Mouse (Mus musculus) heart, adult 2 months (tissue): ENCODE measurements around the gene Aldh18a1. TPM values are rescaled to one million over a fixed set of nuclear protein-coding genes. Genes with fewer than 3 reads are reported as not detected.

Source experiments
- DNase-seq, 2 experiments: peaks; one replicate each; pipeline ENCODE4 v3.0.0; 2021
- H3K27ac ChIP-seq: fragments of 200-600 bp; 2 replicates; pipeline ENCODE4 v1.8.1; 2022
- H3K27me3 ChIP-seq: fragments of 200-500 bp; 2 replicates; pipeline ENCODE4 v1.6.1; 2012; ENCODE audit warnings: mild to moderate bottlenecking, low read length, inconsistent platforms, mixed read lengths; ENCODE audit not compliant: control insufficient read depth, insufficient read depth
- H3K36me3 ChIP-seq: fragments of 200-500 bp; 2 replicates; pipeline ENCODE4 v1.6.1; 2012; ENCODE audit warnings: low read length, inconsistent platforms; ENCODE audit not compliant: control insufficient read depth, insufficient read depth
- H3K4me1 ChIP-seq: fragments of 200-500 bp; 2 replicates; pipeline ENCODE4 v1.6.1; 2011; ENCODE audit warnings: low read length; ENCODE audit not compliant: control insufficient read depth, insufficient read depth
- H3K4me3 ChIP-seq: fragments of 200-600 bp; 2 replicates; pipeline ENCODE4 v1.8.1; 2022
- H3K79me2 ChIP-seq: fragments of 200-500 bp; replicated peaks from 2 replicates; pipeline ENCODE4 v1.6.1; 2012; ENCODE audit warnings: mild to moderate bottlenecking, inconsistent platforms, low read length, moderate library complexity, mixed read lengths; ENCODE audit not compliant: control insufficient read depth, insufficient read depth
- H3K9ac ChIP-seq: fragments of 200-500 bp; 2 replicates; pipeline ENCODE4 v1.6.1; 2012; ENCODE audit warnings: low read depth, mild to moderate bottlenecking, control low read depth, inconsistent platforms, low read length, mixed read lengths
- CTCF ChIP-seq: fragments of 200-600 bp; IDR thresholded peaks from 2 replicates; pipeline ENCODE4 v1.8.1; 2022; ENCODE audit warnings: antibody characterized with exemption, mild to moderate bottlenecking, moderate library complexity
- EP300 ChIP-seq: fragments of 200-500 bp; IDR thresholded peaks from 2 replicates; pipeline ENCODE4 v1.6.1; 2011; ENCODE audit warnings: low read depth, low read length, control low read depth; ENCODE audit not compliant: insufficient read depth
- POLR2A ChIP-seq: fragments of 200-500 bp; IDR thresholded peaks from 2 replicates; pipeline ENCODE4 v1.6.1; 2011; ENCODE audit warnings: mild to moderate bottlenecking, low read depth, low read length, control low read depth; ENCODE audit not compliant: insufficient read depth
- WGBS: fragments of 180-500 bp; shearing (Covaris S2); methylation state at CpG from one replicate; pipeline ENCODE4 v1.1.7; 2018; 5-methylcytosine and 5-hydroxymethylcytosine counted together
- intact Hi-C: fragments of 180-260 bp; cut with DNase I; formaldehyde crosslinking; loops from one replicate; pipeline ENCODE4 v1.15.1; 2025
- polyA plus RNA-seq: library from polyadenylated mRNA; depleted of rRNA; stranded (reverse); fragments of >200 nt; gene quantifications from 2 replicates; pipeline ENCODE4 v1.2.3, GENCODE M21; 2012; rRNA removed
- total RNA-seq, 2 experiments: library from RNA; stranded (reverse); gene quantifications; 2 replicates each; pipeline ENCODE4 v1.2.3; 2021

Aldh18a1 gene
- total and polyA plus RNA-seq, 3 experiments, result 4.4 to 7.9 (median 7.6) TPM

DNA sequence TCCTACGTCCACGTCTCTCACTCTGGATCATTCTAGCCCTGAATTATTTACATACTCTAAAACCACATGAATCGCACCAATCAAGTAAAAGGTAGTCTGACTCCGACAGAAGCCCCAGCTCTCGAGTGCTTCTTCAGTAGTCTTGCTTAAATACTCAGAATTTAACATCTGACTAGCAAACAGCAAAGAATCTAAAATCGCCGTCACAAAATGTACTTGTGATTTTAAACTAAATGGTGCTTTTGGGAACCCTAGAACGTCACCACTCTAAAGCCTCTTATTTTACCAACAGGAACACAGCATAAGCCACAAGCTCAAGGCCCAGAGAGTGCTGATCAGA, 77.2 kb downstream of the Aldh18a1 start:
- DNase-seq, result no peak
- TF ChIP-seq CTCF (no peak), POLR2A (no peak), EP300 (no peak)
- peaks cover 9% of the 10 kb centered on the region for H3K36me3 ChIP-seq
- intact Hi-C loops, result loop anchor here (2.0 kb wide), 1 partner anchor 110 kb away; no protein-coding TSS in a partner anchor
- no peaks in the 10 kb centered on the region for H3K27me3 ChIP-seq
- H3K4me3 ChIP-seq, result peak overlapping the region; percentile 94
- WGBS, result 42% methylated on average over 8 of the region's 8 CpGs
- peak overlapping the region; percentile 98 for H3K27ac ChIP-seq
- H3K79me2 ChIP-seq, result no peaks in the 10 kb centered on the region; the same call in 1 of the 2 replicates
- peaks cover 9% of the 10 kb centered on the region for H3K4me1 ChIP-seq
- peak overlapping the region; percentile 44 for H3K9ac ChIP-seq

DNA sequence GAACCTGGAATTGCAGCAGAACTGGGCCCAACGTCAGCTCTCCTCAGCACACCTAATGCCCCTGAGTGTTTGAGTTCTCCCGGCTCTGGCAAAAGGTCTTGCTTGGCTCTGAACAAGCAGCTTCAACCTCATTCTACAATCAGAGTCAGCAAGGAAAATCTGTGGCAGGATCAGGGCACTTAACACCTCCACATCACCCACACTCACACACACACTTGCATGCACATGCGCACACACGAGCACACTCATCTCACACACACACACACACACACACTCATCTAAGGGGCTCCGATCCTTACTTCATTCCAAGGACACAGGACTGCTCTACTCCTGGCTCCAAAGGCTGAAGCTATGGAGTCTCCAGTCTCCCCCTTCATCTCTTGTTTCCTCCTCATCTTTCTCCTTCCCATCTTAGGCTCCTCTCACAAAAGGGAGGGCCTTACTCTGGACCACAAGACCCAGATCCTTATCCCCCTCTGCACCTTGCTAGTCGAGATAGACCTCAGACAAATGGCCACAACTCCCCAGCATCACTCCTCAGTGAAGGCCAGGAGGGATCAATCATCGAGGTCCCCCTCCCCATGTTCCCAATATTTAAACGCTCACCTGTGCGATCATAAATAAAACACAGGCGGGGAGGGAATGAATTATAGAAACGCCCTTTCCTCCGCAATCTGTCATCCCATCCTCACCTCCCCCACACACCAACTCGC, 77.7 kb downstream of the Aldh18a1 start:
- Histone ChIP-seq H3K27ac (peak overlapping the region; percentile 98), H3K36me3 (peaks cover 12% of the 10 kb centered on the region), H3K79me2 (no peaks in the 10 kb centered on the region; the same call in 1 of the 2 replicates), H3K27me3 (no peaks in the 10 kb centered on the region), H3K4me1 (peaks cover 11% of the 10 kb centered on the region), H3K4me3 (peak overlapping the region; percentile 94), H3K9ac (peak overlapping the region; percentile 44)
- no peak for DNase-seq
- intact Hi-C loops, result loop anchor here (2.0 kb wide), 1 partner anchor 110 kb away; no protein-coding TSS in a partner anchor
- WGBS, result 49% methylated on average over 13 of the region's 13 CpGs
- no peak for TF ChIP-seq POLR2A
- no peak for TF ChIP-seq CTCF
- no peak for TF ChIP-seq EP300

DNA sequence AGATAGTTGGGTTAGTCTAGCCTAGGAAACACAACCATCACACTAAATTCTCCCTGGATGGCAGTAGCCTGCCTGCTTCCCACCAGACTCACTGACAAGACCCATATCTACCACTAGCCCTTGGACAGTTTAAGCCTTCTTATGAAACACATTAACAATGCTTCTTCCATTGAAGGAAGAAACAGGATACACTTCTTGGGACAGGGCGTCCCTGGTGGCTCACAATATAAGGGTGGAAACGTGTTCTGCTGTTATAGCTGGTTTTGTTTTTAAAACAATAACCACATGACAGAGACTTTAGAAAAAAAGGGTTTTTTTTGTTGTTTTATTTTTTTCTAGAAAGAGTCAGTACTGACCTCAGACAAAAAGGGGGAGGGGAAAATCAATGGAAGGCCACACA, 79.0 kb downstream of the Aldh18a1 start:
- H3K4me1 ChIP-seq, result peaks cover 13% of the 10 kb centered on the region
- peak overlapping the region; percentile 98 for H3K27ac ChIP-seq
- intact Hi-C loops, result no loop called here

DNA sequence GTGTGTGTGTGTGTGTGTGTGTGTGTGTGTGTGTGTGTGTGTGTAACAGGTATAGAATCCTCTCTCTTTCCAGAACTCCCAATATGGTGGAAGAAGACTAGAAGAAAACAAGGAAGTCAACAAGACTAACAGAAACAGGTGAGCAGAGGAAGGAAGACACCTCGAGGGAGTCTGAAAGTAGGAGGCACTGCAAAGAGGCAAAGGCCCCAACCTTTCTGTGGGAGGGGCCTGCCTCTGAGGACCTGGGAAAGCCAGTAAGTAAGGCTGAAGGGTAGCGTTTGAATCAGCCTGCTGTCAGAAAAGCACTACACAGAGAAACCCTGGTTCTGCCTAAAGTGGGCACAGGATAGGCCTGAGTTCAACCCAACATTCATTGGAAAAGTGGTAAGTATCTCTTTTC, 79.4 kb downstream of the Aldh18a1 start:
- no peak overlapping the region for H3K4me3 ChIP-seq
- intact Hi-C loops, result no loop called here
- peaks cover 13% of the 10 kb centered on the region for H3K36me3 ChIP-seq
- 41% methylated on average over 2 of the region's 2 CpGs for WGBS
- TF ChIP-seq POLR2A (no peak), EP300 (no peak), CTCF (no peak)
- H3K27me3 ChIP-seq, result no peaks in the 10 kb centered on the region
- peaks cover 13% of the 10 kb centered on the region for H3K4me1 ChIP-seq
- H3K9ac ChIP-seq, result no peak overlapping the region
- DNase-seq, result no peak
- H3K27ac ChIP-seq, result peak overlapping the region; percentile 98
- peaks cover 3% of the 10 kb centered on the region; the same call in 1 of the 2 replicates for H3K79me2 ChIP-seq

More for the DNA sequence above, 79.0 kb downstream of the Aldh18a1 start:
- Histone ChIP-seq H3K4me3 (no peak overlapping the region), H3K36me3 (peaks cover 12% of the 10 kb centered on the region), H3K79me2 (peaks cover 3% of the 10 kb centered on the region; the same call in 1 of the 2 replicates), H3K9ac (no peak overlapping the region), H3K27me3 (no peaks in the 10 kb centered on the region)
- TF ChIP-seq POLR2A (peak; percentile 29; the same call in 1 of the 2 replicates), EP300 (no peak), CTCF (peak; percentile 58)
- DNase-seq, result no peak
- 34% methylated on average over 2 of the region's 2 CpGs for WGBS

DNA sequence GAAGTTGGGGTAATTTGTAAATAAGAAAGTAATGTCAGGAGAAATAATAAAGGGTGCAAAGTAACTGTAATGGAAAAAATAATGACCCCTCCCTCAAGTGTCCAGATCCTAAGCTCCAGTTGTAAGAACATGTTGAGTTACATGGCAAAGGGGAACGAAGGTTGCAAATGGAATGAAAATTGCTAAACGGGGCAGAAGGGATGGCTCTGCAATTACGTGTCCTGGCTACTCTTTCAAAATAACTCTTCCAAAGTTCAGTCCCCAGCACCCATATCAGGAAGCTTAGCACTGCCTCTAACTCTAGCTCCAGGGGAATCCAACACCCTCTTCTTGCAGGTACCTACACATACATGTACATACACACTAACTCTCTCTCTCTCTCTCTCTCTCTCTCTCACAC, 81.3 kb downstream of the Aldh18a1 start:
- H3K36me3 ChIP-seq, result peaks cover 16% of the 10 kb centered on the region
- H3K27me3 ChIP-seq, result no peaks in the 10 kb centered on the region
- TF ChIP-seq POLR2A (no peak), CTCF (no peak), EP300 (no peak)
- H3K27ac ChIP-seq, result no peak overlapping the region; the same call in 1 of the 2 replicates
- no peak for DNase-seq
- H3K79me2 ChIP-seq, result peaks cover 3% of the 10 kb centered on the region
- no peak overlapping the region for H3K4me3 ChIP-seq
- no peak overlapping the region for H3K9ac ChIP-seq
- WGBS, result 66% methylated on average over 3 of the region's 3 CpGs
- intact Hi-C loops, result no loop called here
- H3K4me1 ChIP-seq, result peaks cover 19% of the 10 kb centered on the region

DNA sequence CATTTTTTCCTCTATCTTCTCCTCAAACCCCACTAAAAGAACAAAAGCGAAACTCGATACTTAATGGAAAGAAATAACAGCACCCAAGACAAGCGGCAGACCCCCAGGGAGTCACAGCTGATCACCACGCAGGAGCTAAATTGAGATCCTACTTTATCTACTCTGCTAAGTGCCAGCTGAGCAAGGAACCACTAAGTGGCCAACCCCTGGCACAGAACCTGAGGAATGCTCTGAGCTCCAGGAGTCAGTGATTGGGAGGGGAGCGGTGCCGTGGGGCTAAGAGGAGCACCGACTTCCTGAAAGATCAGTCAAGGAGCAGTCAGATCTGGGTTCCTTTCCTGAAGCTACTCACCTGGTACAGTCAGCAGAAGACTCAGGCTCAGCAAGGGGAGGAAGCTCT, 83.9 kb downstream of the Aldh18a1 start:
- Histone ChIP-seq H3K4me3 (no peak overlapping the region), H3K36me3 (peaks cover 26% of the 10 kb centered on the region), H3K79me2 (peaks cover 3% of the 10 kb centered on the region), H3K4me1 (peaks cover 35% of the 10 kb centered on the region), H3K27ac (peak overlapping the region; percentile 72), H3K9ac (peak overlapping the region; percentile 56), H3K27me3 (no peaks in the 10 kb centered on the region)
- TF ChIP-seq POLR2A (peak; percentile 58; the same call in 1 of the 2 replicates), EP300 (peak; percentile 64; the same call in 1 of the 2 replicates), CTCF (no peak)
- DNase-seq, result peak; percentile 44 to 63
- intact Hi-C loops, result no loop called here
- WGBS, result 62% methylated on average over 7 of the region's 7 CpGs

Other genes starting within 250 kb of the Aldh18a1 start
- gene Sorbs1, start 74.7 kb downstream of the Aldh18a1 start, total RNA-seq, result 100 to 1,000 TPM; 638 to 971 TPM
- 185 and 253 TPM in 2 replicates for gene Sorbs1, start 74.7 kb downstream of the Aldh18a1 start, polyA plus RNA-seq
- 1 to 10 TPM; 6.5 to 7.6 TPM for gene Tctn3, start 23.8 kb upstream of the Aldh18a1 start, total RNA-seq
- gene Tctn3, start 23.8 kb upstream of the Aldh18a1 start, polyA plus RNA-seq, result 7.7 and 10.5 TPM in 2 replicates
- 10 to 100 TPM; 22.1 to 26.4 TPM for gene Entpd1, start 23.9 kb upstream of the Aldh18a1 start, total RNA-seq
- gene Entpd1, start 23.9 kb upstream of the Aldh18a1 start, polyA plus RNA-seq, result 13.0 and 18.6 TPM in 2 replicates
- not detected for gene Cc2d2b, start 160.3 kb upstream of the Aldh18a1 start, total RNA-seq
- not detected in 2 replicates for gene Cc2d2b, start 160.3 kb upstream of the Aldh18a1 start, polyA plus RNA-seq
- 1 to 10 TPM; 4.3 to 4.9 TPM for gene Ccnj, start 242.8 kb upstream of the Aldh18a1 start, total RNA-seq
- gene Ccnj, start 242.8 kb upstream of the Aldh18a1 start, polyA plus RNA-seq, result 4.2 and 7.0 TPM in 2 replicates